Mouse (Mus musculus): ENCODE measurements around the gene Polr1e.
"Not testable (repeated sequence)": the region's sequence is repeated elsewhere in the genome, so short reads cannot be mapped to it uniquely, and the experiment has no call there.

Polr1e gene

GRCm38 (mm10) chr4:45018452-45018980 lies at the start of gene Polr1e:
Polr1e (plus strand) TSS chr4:45018583.
- peak; percentile 98 to 99 for DNase-seq

GRCm38 (mm10) chr4:44970056-44970455 lies 48.3 kb upstream of the Polr1e start:
- DNase-seq = no peak

GRCm38 (mm10) chr4:44970612-44971110 lies 47.7 kb upstream of the Polr1e start:
- peak; percentile 57 to 83 for DNase-seq

DNA sequence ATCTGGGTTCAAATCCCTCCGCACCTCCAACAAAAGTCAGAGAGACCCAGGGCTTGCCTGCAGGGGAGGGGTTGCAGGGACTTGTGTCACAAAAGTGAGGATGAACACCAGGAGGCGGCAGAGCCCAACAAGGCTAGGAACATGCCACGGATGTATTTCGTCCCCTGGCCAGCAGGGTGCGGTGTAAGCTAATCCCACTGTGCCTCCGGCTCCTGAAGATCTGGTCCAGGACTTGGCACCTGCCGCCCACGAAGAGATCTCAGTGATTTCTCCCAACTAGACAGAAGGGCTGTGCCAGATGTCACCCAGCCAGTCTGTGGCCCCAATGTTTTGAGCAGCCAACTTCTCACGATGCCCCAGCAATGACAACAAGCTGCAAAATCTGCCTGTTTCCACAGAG lies 44.9 kb upstream of the Polr1e start:
- DNase-seq = peak; percentile 92 to 95

- DNase-seq = no peak
Measured at GRCm38 (mm10) chr4:44973871-44974270, 44.5 kb upstream of the Polr1e start.

- DNase-seq = peak; percentile 54 to 70
Measured at GRCm38 (mm10) chr4:44974331-44974730, 44.1 kb upstream of the Polr1e start.

DNA sequence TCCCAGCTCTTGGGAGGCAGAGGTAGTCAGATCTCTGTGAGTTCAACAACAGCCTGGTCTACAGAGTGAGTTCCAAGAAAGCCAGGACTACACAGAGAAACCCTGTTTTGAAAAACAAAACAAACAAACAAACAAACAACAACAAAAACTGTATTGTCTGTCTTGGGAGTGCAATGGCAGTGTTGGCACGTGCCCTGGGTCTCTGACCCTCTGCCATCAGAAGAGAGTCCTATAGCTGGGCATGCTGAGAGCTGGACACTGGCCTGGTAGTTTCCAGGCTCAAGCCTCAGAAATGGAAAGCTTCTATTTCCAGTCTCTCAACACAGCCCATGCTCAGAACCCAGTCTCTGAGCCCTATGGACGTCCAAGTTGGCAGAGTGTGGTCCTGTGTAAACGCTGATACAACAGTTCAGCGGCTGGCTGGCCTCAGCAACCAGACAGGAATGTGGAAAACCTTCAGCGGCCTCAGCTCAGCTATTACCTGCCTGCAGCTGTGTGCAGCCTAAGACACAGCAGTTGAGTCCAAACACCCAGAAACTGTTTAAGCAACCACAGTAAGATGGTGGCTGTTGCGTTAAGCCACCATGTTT lies 42.3 kb upstream of the Polr1e start:
- DNase-seq = peak; percentile 46 to 51

GRCm38 (mm10) chr4:44976921-44977710 lies 41.3 kb upstream of the Polr1e start:
- DNase-seq = no peak

- no peak for DNase-seq
Measured at GRCm38 (mm10) chr4:44978175-44978574, 40.2 kb upstream of the Polr1e start.

DNA sequence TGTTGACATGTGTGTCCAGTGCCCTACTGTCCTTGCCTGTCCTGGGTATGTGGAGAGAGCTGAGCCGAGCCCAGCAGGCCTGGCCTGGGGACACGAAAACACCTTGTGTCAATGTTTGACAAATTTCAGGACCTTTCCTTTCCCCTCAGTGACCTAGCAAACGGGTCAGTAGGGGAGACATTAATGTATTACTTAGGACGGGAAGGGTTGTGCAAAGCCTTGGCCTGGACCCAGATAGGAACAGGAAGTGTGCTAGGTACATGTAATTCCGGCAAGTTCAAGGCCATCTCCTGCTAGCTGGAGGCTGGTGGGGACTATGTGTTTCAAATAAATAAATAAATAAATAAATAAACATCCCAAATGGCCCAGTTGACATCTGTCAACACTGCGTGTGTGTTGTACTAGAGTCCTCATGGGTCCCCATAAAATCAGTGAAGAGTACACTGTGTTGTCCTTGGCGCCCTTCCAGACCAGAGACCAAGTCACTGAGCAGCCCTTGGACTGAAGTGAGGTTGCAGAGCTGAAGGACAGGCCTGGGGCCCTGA lies 38.5 kb upstream of the Polr1e start:
- DNase-seq = peak; percentile 74 to 82

DNA sequence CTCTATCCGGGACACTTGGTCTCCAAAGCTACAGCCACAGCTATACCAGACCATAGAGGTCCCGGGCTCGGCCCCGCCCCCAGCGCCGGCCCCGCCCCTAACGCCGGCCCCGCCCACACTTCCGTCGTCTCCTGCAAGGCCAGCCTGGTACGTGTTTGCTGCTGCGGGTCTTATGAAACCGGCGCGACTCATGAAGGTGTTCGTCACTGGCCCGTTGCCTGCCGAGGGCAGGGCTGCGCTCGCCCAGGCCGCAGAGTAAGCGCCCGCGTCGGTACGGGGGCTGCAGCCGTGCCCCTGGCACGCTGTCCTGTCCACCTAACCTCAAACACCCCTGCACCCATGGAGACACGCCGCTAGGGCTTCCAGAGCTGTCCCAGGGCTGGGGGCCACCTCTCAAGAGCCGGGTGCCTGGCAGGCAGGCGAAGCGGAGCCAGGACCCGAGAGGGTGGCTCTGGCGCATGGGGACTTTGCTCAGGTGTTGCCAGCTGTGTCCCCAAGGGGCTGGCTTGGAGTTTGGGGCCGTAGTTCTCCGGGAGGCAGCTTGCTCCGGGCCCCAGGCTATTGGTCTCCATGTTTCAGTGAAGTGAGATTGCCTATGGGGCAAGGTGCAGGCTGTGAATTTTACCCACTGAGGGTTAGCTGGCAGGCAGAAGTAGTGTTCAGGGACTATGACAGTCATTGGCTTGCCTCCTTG lies 37.0 kb upstream of the Polr1e start, which contains the start of gene Grhpr:
Grhpr (plus strand) TSS at position 116 of the 694 bp plus-strand sequence.
- peak; percentile 87 to 91 for DNase-seq

GRCm38 (mm10) chr4:44981974-44982287 lies 36.5 kb upstream of the Polr1e start:
- DNase-seq = peak; percentile 69 to 74

- peak; percentile 55 for DNase-seq
Measured at GRCm38 (mm10) chr4:44982440-44983130, 35.8 kb upstream of the Polr1e start.

GRCm38 (mm10) chr4:44983131-44983740 lies 35.1 kb upstream of the Polr1e start:
- peak in 1 of 2 experiments; percentile 53 for DNase-seq

GRCm38 (mm10) chr4:44990560-44990959 lies 27.8 kb upstream of the Polr1e start:
- DNase-seq = no peak

DNA sequence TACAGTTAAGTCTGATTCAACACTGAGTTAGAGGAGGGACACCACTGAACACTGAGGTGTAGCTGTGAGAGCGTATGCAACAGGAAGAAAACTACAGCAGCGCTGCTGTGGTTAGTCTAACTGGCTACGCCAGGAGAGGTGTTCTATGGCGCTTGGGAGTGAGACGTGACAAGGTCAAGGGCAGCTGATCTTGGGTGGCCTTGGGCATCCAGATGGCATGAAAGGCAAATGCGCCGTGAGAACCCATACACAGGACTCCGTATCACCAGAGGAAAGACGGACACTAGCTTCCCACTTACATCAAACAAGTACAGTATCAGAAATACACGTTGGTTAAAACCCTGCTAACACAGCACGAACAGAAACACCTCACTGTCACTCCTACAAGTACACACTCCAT lies 26.1 kb upstream of the Polr1e start:
- not testable (repeated sequence) for DNase-seq

- not testable (repeated sequence) for DNase-seq
Measured at GRCm38 (mm10) chr4:44993179-44993578, 25.2 kb upstream of the Polr1e start.

DNA sequence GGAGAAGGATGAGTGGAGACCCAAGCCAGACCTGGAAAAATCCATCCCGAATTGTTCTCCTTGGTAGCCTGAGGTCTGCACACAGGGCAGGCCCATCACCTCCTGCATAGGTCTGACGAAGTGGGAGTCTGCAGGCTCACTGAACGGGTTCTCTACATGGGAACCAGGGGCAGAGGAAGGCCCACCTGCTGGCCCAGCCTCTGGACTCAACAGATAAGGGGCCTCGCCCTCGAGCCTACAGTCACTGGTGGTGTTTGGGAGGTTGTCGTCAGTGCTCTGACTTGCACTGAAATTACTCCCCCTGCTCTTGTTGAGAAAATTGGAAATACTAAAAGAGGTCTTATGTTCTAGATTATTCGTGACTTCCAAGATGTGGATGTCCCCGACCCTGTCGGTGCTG lies 24.5 kb upstream of the Polr1e start:
- DNase-seq = no peak

DNA sequence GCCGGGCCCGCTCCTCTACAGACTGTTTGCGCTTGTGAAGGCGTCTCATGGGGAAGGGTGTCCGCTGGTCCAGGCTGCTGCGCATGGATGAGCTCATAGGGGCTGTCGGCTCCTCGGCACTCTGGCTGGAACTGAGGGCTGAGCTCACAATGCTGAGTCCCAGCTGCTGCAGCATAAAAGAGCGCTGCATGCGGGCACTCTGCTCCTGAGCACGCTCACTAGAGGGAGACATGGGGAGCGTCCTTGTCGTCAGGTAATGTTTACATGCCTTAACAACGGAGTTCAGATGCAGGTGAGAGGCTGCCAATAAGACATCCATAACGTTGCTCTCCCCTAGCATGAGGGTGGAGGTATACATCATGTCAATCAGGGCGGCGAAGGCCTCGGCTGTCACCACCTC lies 23.6 kb upstream of the Polr1e start:
- no peak for DNase-seq

DNA sequence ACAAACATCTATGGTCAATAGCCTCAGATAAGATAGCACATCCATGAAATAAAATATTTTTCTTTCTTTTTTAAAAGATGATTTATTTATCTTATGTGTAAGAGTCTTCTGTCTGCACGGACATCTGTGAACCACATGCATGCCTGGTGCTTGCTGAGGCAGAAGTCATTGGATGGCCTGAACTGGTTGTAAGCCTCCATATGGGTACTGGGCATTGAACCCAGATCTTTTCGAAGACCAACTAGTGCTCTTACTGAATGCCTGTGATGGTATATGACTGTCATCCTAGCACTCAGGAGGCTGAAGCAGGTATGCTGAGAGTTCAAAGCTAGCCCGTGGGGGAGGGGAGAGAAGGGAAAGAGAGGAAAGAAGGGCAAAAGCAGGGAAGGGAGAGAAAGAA lies 20.3 kb upstream of the Polr1e start:
- DNase-seq = no peak

DNA sequence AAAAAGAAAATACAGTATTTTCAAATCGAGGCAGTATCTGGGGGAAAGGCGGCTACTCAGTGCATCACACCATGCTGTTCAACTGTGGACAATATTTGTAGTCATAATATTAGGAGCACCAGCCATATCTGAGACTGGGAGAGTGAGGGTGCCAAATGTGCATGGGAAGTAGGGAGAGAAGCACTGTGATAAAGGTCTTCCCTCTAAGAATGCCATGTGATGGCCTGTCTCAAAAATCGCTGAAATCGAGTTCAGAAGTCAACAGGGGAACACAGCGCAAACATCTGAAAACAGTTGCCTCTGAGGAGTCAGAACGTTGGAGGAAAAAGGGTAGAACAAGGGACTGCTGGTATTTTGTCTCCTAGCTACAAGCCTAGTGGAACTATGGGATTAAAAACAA lies 18.4 kb upstream of the Polr1e start:
- DNase-seq = no peak

- peak; percentile 60 to 72 for DNase-seq
Measured at GRCm38 (mm10) chr4:45005452-45005851, 12.9 kb upstream of the Polr1e start.

All from kidney, postnatal 36 days (tissue).